Mouse (Mus musculus): ENCODE measurements at regions not wholly inside any gene's neighbourhood (a gene's known extent, or its start where the extent isn't known, plus 50 kb on each side); places are given as distances from the start of the nearest gene placed in this dataset.

- no peak for TF ChIP-seq CTCF (IDR thresholded peaks at IDR 0.05 in 2 of 3, conservative IDR thresholded peaks at IDR 0.05 in 1 of 3; ENCODE audit: control insufficient read depth in 1 of 3, insufficient read depth in 1 of 3, low read depth in 2 of 3, low read length in 3 of 3, poor library complexity in 1 of 3, severe bottlenecking in 1 of 3)
- no peak for TF ChIP-seq MAZ (IDR thresholded peaks at IDR 0.05; ENCODE audit: low read depth, low read length)
- no peak for TF ChIP-seq POLR2A (IDR thresholded peaks at IDR 0.05; ENCODE audit: control insufficient read depth in 1 of 2, insufficient read depth in 1 of 2, low read depth in 1 of 2, low read length in 2 of 2, poor library complexity in 1 of 2)
- TF ChIP-seq EP300 (IDR thresholded peaks at IDR 0.05; ENCODE audit: low read depth in 1 of 2, low read length in 2 of 2) = no peak
- TF ChIP-seq MAFK (IDR thresholded peaks at IDR 0.05; ENCODE audit: borderline replicate concordance, low read depth, low read length) = no peak
- no peak for TF ChIP-seq POLR2AphosphoS2 (IDR thresholded peaks at IDR 0.05; ENCODE audit: low read length)
- TF ChIP-seq CHD2 (IDR thresholded peaks at IDR 0.05; ENCODE audit: low read length) = no peak
- no peak for TF ChIP-seq USF1 (IDR thresholded peaks at IDR 0.05; ENCODE audit: low read depth, low read length)
- TF ChIP-seq ELF1 (IDR thresholded peaks at IDR 0.05; ENCODE audit: low read depth, low read length) = no peak
- TF ChIP-seq GATA1 (IDR thresholded peaks at IDR 0.05; ENCODE audit: low read depth, low read length) = no peak
- no peak for TF ChIP-seq NELFE (IDR thresholded peaks at IDR 0.05; ENCODE audit: low read depth, low read length)
- TF ChIP-seq ZNF384 (IDR thresholded peaks at IDR 0.05; ENCODE audit: low read depth, low read length) = no peak
Measured at GRCm38 (mm10) chr8:41821676-41822075, 404.8 kb upstream of the Frg1 start.
